Comparison of ENCODE assay signal across 8 mouse cellular contexts in the genomic region with DNA sequence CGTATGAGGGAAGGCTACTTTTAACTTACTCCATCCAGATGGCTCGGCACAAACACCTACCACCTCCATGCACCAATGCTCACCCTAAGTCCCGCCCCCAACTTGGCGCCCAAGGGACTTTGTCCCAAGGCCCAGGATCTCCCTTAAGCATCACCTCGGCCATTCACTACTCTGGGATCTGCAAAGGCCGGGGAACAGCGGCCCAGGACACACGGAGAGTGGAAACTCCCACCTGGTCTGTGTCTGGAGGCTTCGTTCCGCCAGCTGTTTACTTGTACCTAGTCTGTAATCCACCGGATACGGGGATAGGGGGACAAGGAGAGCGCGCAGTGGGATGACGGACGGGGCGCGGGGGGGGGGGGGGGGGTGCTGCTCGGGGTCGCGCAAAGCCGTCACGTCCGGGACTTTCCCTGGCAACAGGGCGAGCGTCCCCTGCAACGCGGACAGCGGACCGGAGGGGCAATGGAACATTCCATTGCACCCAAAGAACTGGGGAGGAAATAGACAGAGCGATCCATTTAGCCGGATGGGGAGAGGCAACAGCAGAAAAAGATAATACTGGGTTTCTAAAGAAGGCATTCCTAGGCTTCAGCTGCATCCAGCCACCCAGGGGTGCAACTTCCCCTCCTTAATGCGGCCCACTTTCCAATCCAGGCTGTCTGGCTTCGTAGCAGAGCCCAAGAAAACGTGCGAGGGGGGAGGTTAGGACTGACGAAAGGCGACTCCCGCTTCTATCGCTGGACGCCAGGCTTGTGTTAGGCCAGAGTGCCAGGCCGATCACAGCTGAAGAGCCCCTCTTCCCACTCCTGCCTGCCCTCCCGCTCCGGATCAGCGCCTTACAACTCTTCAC. TPM values are rescaled to one million over a fixed set of nuclear protein-coding genes. Genes with fewer than 3 reads are reported as not detected.
DNase-seq lines count a peak whose midpoint lies in the region; ATAC-seq and TF ChIP-seq lines count a peak whose summit lies in the region.

No protein-coding gene starts in this region.

- peaks cover 5% of the 10 kb centered on the region for H3K4me1 ChIP-seq in brown adipose tissue, adult 24 weeks (ENCODE audit: control insufficient read depth, insufficient read depth, insufficient read length, low read length)
- H3K4me1 ChIP-seq in forebrain, embryonic 10.5 days: peaks cover 63% of the 10 kb centered on the region
- peaks cover 19 to 41% of the 10 kb centered on the region in 2 experiments for H3K4me1 ChIP-seq in heart, embryonic 14.5 days (ENCODE audit: control insufficient read depth in 2 of 2, insufficient read depth in 2 of 2, low read length in 2 of 2)
- peaks cover 40% of the 10 kb centered on the region for H3K4me1 ChIP-seq in kidney, postnatal 0 days (replicated peaks; ENCODE audit: insufficient read depth, low read length)
- H3K4me1 ChIP-seq in liver, embryonic 13.5 days (replicated peaks): peaks cover 69% of the 10 kb centered on the region
- peaks cover 49% of the 10 kb centered on the region for H3K4me1 ChIP-seq in stomach, embryonic 15.5 days

- no peaks in the 10 kb centered on the region for H3K9me3 ChIP-seq in forebrain, embryonic 10.5 days
- H3K9me3 ChIP-seq in heart, embryonic 14.5 days (ENCODE audit: control insufficient read depth, low read length): no peaks in the 10 kb centered on the region
- no peaks in the 10 kb centered on the region for H3K9me3 ChIP-seq in kidney, postnatal 0 days (replicated peaks; ENCODE audit: low read length)
- H3K9me3 ChIP-seq in liver, embryonic 13.5 days (replicated peaks): no peaks in the 10 kb centered on the region
- H3K9me3 ChIP-seq in stomach, embryonic 15.5 days: no peaks in the 10 kb centered on the region

- H3K27me3 ChIP-seq in forebrain, embryonic 10.5 days (ENCODE audit: poor library complexity, severe bottlenecking): peaks cover 44% of the 10 kb centered on the region
- H3K27me3 ChIP-seq in heart, embryonic 14.5 days (ENCODE audit: control insufficient read depth, insufficient read depth, low read length): peaks cover 32% of the 10 kb centered on the region
- 0 out of 2 replicates have a peak, but pooled peaks cover 9% of the 10 kb centered on the region for H3K27me3 ChIP-seq in kidney, postnatal 0 days (ENCODE audit: insufficient read depth, low read length)
- H3K27me3 ChIP-seq in liver, embryonic 13.5 days: peaks cover 49% of the 10 kb centered on the region
- peaks cover 26% of the 10 kb centered on the region for H3K27me3 ChIP-seq in stomach, embryonic 15.5 days (replicated peaks)

- WGBS in forebrain, embryonic 10.5 days: under 1% methylated on average over 44 of the region's 45 CpGs
- under 1% methylated on average over 45 of the region's 45 CpGs for WGBS in heart, embryonic 14.5 days
- under 1% methylated on average over 44 of the region's 45 CpGs for WGBS in kidney, postnatal 0 days
- under 1% methylated on average over 45 of the region's 45 CpGs for WGBS in liver, embryonic 13.5 days (ENCODE audit: insufficient replicate concordance)
- 1% methylated on average over 39 of the region's 45 CpGs for WGBS in stomach, embryonic 15.5 days

- peak overlapping the region; percentile 97 for H3K4me2 ChIP-seq in heart, embryonic 14.5 days (ENCODE audit: low read length)
- peak overlapping the region; percentile 89 for H3K4me2 ChIP-seq in kidney, postnatal 0 days (ENCODE audit: low read length)
- H3K4me2 ChIP-seq in liver, embryonic 13.5 days: peak overlapping the region; percentile 91
- peak overlapping the region; percentile 96 for H3K4me2 ChIP-seq in stomach, embryonic 15.5 days

- peak overlapping the region; percentile 59 for H3K4me3 ChIP-seq in brown adipose tissue, adult 24 weeks (ENCODE audit: insufficient read depth, low read depth, low read length)
- peak overlapping the region; percentile 80 for H3K4me3 ChIP-seq in forebrain, embryonic 10.5 days
- peak overlapping the region; percentile 66 to 85 for H3K4me3 ChIP-seq in heart, embryonic 14.5 days (ENCODE audit: control insufficient read depth in 1 of 2, insufficient read depth in 1 of 2, low read depth in 1 of 2, low read length in 2 of 2)
- peak overlapping the region; percentile 67 for H3K4me3 ChIP-seq in kidney, postnatal 0 days (replicated peaks; ENCODE audit: low read depth, low read length)
- H3K4me3 ChIP-seq in liver, embryonic 13.5 days (replicated peaks): peak overlapping the region; percentile 70
- H3K4me3 ChIP-seq in stomach, embryonic 15.5 days (replicated peaks): peak overlapping the region; percentile 77

- peak overlapping the region; percentile 78 for H3K9ac ChIP-seq in heart, embryonic 14.5 days (ENCODE audit: low read length)
- peak overlapping the region; percentile 74 for H3K9ac ChIP-seq in kidney, postnatal 0 days (ENCODE audit: low read depth, low read length)
- peak overlapping the region; percentile 80 for H3K9ac ChIP-seq in liver, embryonic 13.5 days
- H3K9ac ChIP-seq in stomach, embryonic 15.5 days: peak overlapping the region; percentile 65

- DNase-seq in CD8-positive naive resting alpha-beta T cell, adult 2 months (ENCODE audit: low read depth in 2 of 2, low spot score in 2 of 2): peak; percentile 75 to 84
- peak; percentile 92 for DNase-seq in forebrain, embryonic 10.5 days (ENCODE audit: extremely low spot score, low spot score)
- DNase-seq in kidney, postnatal 0 days (ENCODE audit: low spot score): peak; percentile 96
- peak; percentile 65 for DNase-seq in liver, embryonic 13.5 days
- peak; percentile 67 to 73 for DNase-seq in natural killer cell, adult 2 months (ENCODE audit: low spot score in 2 of 2)

- H3K27ac ChIP-seq in brown adipose tissue, adult 24 weeks (replicated peaks; ENCODE audit: low read depth, low read length): peak overlapping the region; percentile 95
- peak overlapping the region; percentile 89 for H3K27ac ChIP-seq in forebrain, embryonic 10.5 days
- H3K27ac ChIP-seq in heart, embryonic 14.5 days (replicated peaks in 1 of 2; ENCODE audit: control insufficient read depth in 1 of 2, insufficient read depth in 1 of 2, low read depth in 2 of 2, low read length in 2 of 2): peak overlapping the region; percentile 96
- peak overlapping the region; percentile 96 for H3K27ac ChIP-seq in kidney, postnatal 0 days
- peak overlapping the region; percentile 70 for H3K27ac ChIP-seq in liver, embryonic 13.5 days
- H3K27ac ChIP-seq in stomach, embryonic 15.5 days: peak overlapping the region; percentile 95

- ATAC-seq in heart, embryonic 14.5 days (ENCODE audit: insufficient number of reproducible peaks, insufficient read depth, low FRiP score, low read depth): peak; percentile 84
- ATAC-seq in kidney, postnatal 0 days (replicated peaks; ENCODE audit: low FRiP score, low read depth): peak; percentile 80
- ATAC-seq in liver, embryonic 13.5 days (ENCODE audit: low read depth): peak; percentile 67
- ATAC-seq in stomach, embryonic 15.5 days (ENCODE audit: insufficient read depth, low FRiP score, low read depth): peak; percentile 82

- TF ChIP-seq CTCF in kidney, postnatal 0 days (IDR thresholded peaks at IDR 0.05; ENCODE audit: low read depth): no peak

- H3K36me3 ChIP-seq in forebrain, embryonic 10.5 days (replicated peaks): peaks cover 28% of the 10 kb centered on the region
- H3K36me3 ChIP-seq in heart, embryonic 14.5 days (ENCODE audit: control insufficient read depth, insufficient read depth, low read length): peaks cover 29% of the 10 kb centered on the region
- peaks cover 13% of the 10 kb centered on the region for H3K36me3 ChIP-seq in kidney, postnatal 0 days (ENCODE audit: insufficient read depth, low read length)
- peaks cover 21% of the 10 kb centered on the region for H3K36me3 ChIP-seq in liver, embryonic 13.5 days
- peaks cover 6% of the 10 kb centered on the region; the same call in 1 of the 2 replicates for H3K36me3 ChIP-seq in stomach, embryonic 15.5 days

RNA-seq across cellular contexts. Expression of a gene that starts 1.0 kb away (rescaled TPM):
- polyA plus RNA-seq in brown adipose tissue, adult 24 weeks (2012; ENCODE audit: insufficient read depth, insufficient read length, missing spikeins): 30.2 and 32.3 TPM in 2 replicates
- 22.1 and 22.4 TPM in 2 replicates for polyA plus RNA-seq in forebrain, embryonic 10.5 days (2016; fragmentation: Nextera tagmentation; extraction: Ambion mirVana)
- polyA plus RNA-seq in heart, embryonic 14.5 days (2014; fragmentation: Nextera tagmentation; extraction: Ambion mirVana): 30.4 and 33.3 TPM in 2 replicates
- 62.9 and 65.5 TPM in 2 replicates for polyA plus RNA-seq in kidney, postnatal 0 days (2015; fragmentation: Nextera tagmentation; extraction: Ambion mirVana)
- 10.4 and 12.0 TPM in 2 replicates for polyA plus RNA-seq in liver, embryonic 13.5 days (2015; fragmentation: Nextera tagmentation; extraction: Ambion mirVana)
- 23.7 and 26.2 TPM in 2 replicates for polyA plus RNA-seq in stomach, embryonic 15.5 days (2015; fragmentation: Nextera tagmentation; extraction: Ambion mirVana)

RNA-seq across cellular contexts. Expression of a gene that starts 2.0 kb away (rescaled TPM):
- not detected in 2 replicates for polyA plus RNA-seq in brown adipose tissue, adult 24 weeks (2012; ENCODE audit: insufficient read depth, insufficient read length, missing spikeins)
- 0.54 and 0.62 TPM in 2 replicates for polyA plus RNA-seq in forebrain, embryonic 10.5 days (2016; fragmentation: Nextera tagmentation; extraction: Ambion mirVana)
- polyA plus RNA-seq in heart, embryonic 14.5 days (2014; fragmentation: Nextera tagmentation; extraction: Ambion mirVana): 0.27 and 0.39 TPM in 2 replicates
- 0.36 and 0.55 TPM in 2 replicates for polyA plus RNA-seq in kidney, postnatal 0 days (2015; fragmentation: Nextera tagmentation; extraction: Ambion mirVana)
- 0.05 and 0.07 TPM in 2 replicates for polyA plus RNA-seq in liver, embryonic 13.5 days (2015; fragmentation: Nextera tagmentation; extraction: Ambion mirVana)
- polyA plus RNA-seq in stomach, embryonic 15.5 days (2015; fragmentation: Nextera tagmentation; extraction: Ambion mirVana): 0.35 and 0.63 TPM in 2 replicates

RNA-seq across cellular contexts. Expression of a gene that starts 11.5 kb away (rescaled TPM):
- 1.4 TPM in 1 of 2 replicates, not detected in the other for polyA plus RNA-seq in brown adipose tissue, adult 24 weeks (2012; ENCODE audit: insufficient read depth, insufficient read length, missing spikeins)
- polyA plus RNA-seq in forebrain, embryonic 10.5 days (2016; fragmentation: Nextera tagmentation; extraction: Ambion mirVana): 1.6 and 3.1 TPM in 2 replicates
- 0.46 and 0.55 TPM in 2 replicates for polyA plus RNA-seq in heart, embryonic 14.5 days (2014; fragmentation: Nextera tagmentation; extraction: Ambion mirVana)
- polyA plus RNA-seq in kidney, postnatal 0 days (2015; fragmentation: Nextera tagmentation; extraction: Ambion mirVana): 5.9 and 6.6 TPM in 2 replicates
- polyA plus RNA-seq in liver, embryonic 13.5 days (2015; fragmentation: Nextera tagmentation; extraction: Ambion mirVana): 0.30 and 0.34 TPM in 2 replicates
- 3.7 and 3.8 TPM in 2 replicates for polyA plus RNA-seq in stomach, embryonic 15.5 days (2015; fragmentation: Nextera tagmentation; extraction: Ambion mirVana)

RNA-seq across cellular contexts. Expression of a gene that starts 17.2 kb away (rescaled TPM):
- polyA plus RNA-seq in brown adipose tissue, adult 24 weeks (2012; ENCODE audit: insufficient read depth, insufficient read length, missing spikeins): 11.1 and 26.4 TPM in 2 replicates
- 14.8 and 15.5 TPM in 2 replicates for polyA plus RNA-seq in forebrain, embryonic 10.5 days (2016; fragmentation: Nextera tagmentation; extraction: Ambion mirVana)
- polyA plus RNA-seq in heart, embryonic 14.5 days (2014; fragmentation: Nextera tagmentation; extraction: Ambion mirVana): 7.3 and 8.9 TPM in 2 replicates
- polyA plus RNA-seq in kidney, postnatal 0 days (2015; fragmentation: Nextera tagmentation; extraction: Ambion mirVana): 16.4 and 18.6 TPM in 2 replicates
- polyA plus RNA-seq in liver, embryonic 13.5 days (2015; fragmentation: Nextera tagmentation; extraction: Ambion mirVana): 5.6 and 5.9 TPM in 2 replicates
- 14.0 and 14.5 TPM in 2 replicates for polyA plus RNA-seq in stomach, embryonic 15.5 days (2015; fragmentation: Nextera tagmentation; extraction: Ambion mirVana)

RNA-seq across cellular contexts. Expression of a gene that starts 19.6 kb away (rescaled TPM):
- polyA plus RNA-seq in brown adipose tissue, adult 24 weeks (2012; ENCODE audit: insufficient read depth, insufficient read length, missing spikeins): 16.2 and 17.1 TPM in 2 replicates
- polyA plus RNA-seq in forebrain, embryonic 10.5 days (2016; fragmentation: Nextera tagmentation; extraction: Ambion mirVana): 105 and 106 TPM in 2 replicates
- 28.7 and 34.3 TPM in 2 replicates for polyA plus RNA-seq in heart, embryonic 14.5 days (2014; fragmentation: Nextera tagmentation; extraction: Ambion mirVana)
- 62.0 and 65.8 TPM in 2 replicates for polyA plus RNA-seq in kidney, postnatal 0 days (2015; fragmentation: Nextera tagmentation; extraction: Ambion mirVana)
- 24.6 and 27.4 TPM in 2 replicates for polyA plus RNA-seq in liver, embryonic 13.5 days (2015; fragmentation: Nextera tagmentation; extraction: Ambion mirVana)
- polyA plus RNA-seq in stomach, embryonic 15.5 days (2015; fragmentation: Nextera tagmentation; extraction: Ambion mirVana): 72.0 and 76.7 TPM in 2 replicates

Comparison
In these comparisons a context has a peak if more than half of its experiments do, and no peak if none do; other contexts are left out.
1. Peak in every context shown above with its lines: DNase-seq, ATAC-seq, H3K4me3 ChIP-seq and H3K27ac ChIP-seq.